Mouse (Mus musculus) natural killer cell, adult 2 months (primary cell): ENCODE measurements around the gene Emc3.
A peak's percentile ranks its signal among the peaks of the same experiment; 100 is the strongest.

ENCODE experiments used
- DNase-seq, 2 experiments: peaks; one replicate each; pipeline ENCODE4 v3.0.0; 2022; ENCODE audit warnings: low spot score in 2 of 2

Gene Emc3

GRCm38 (mm10) chr6:113495071-113495675, 36.3 kb downstream of the Emc3 start:
- no peak for DNase-seq

- peak; percentile 85 to 90 for DNase-seq
Observed at GRCm38 (mm10) chr6:113494258-113494788, 37.1 kb downstream of the Emc3 start.

GRCm38 (mm10) chr6:113492101-113492864, 39.2 kb downstream of the Emc3 start:
- no peak for DNase-seq

- DNase-seq, result no peak
Observed at GRCm38 (mm10) chr6:113489410-113489809, 42.0 kb downstream of the Emc3 start.

- DNase-seq, result no peak
Observed at GRCm38 (mm10) chr6:113487125-113487576, 44.3 kb downstream of the Emc3 start.

- no peak for DNase-seq
Observed at GRCm38 (mm10) chr6:113483729-113484128, 47.7 kb downstream of the Emc3 start.

GRCm38 (mm10) chr6:113483100-113483615, 48.3 kb downstream of the Emc3 start, which contains the start of gene Creld1:
TSS of gene Creld1 (plus strand) at chr6:113483297.
- DNase-seq, result peak; percentile 86 to 89

- DNase-seq, result peak in 1 of 2 experiments; percentile 29
Observed at GRCm38 (mm10) chr6:113482477-113483099, 48.9 kb downstream of the Emc3 start.

GRCm38 (mm10) chr6:113480555-113481373, 50.7 kb downstream of the Emc3 start:
- DNase-seq, result no peak

- no peak for DNase-seq
Observed at GRCm38 (mm10) chr6:113478906-113479305, 52.5 kb downstream of the Emc3 start.

- DNase-seq, result no peak
Observed at GRCm38 (mm10) chr6:113477353-113477752, 54.1 kb downstream of the Emc3 start.

- no peak for DNase-seq
Observed at GRCm38 (mm10) chr6:113473715-113474114, 57.7 kb downstream of the Emc3 start.

GRCm38 (mm10) chr6:113473246-113473645, 58.2 kb downstream of the Emc3 start:
- DNase-seq, result no peak

GRCm38 (mm10) chr6:113472061-113472460, 59.4 kb downstream of the Emc3 start:
- no peak for DNase-seq

GRCm38 (mm10) chr6:113471297-113471936, 60.0 kb downstream of the Emc3 start, which contains the start of gene Il17rc:
TSS of gene Il17rc (plus strand) at chr6:113471427.
- DNase-seq, result no peak

- peak; percentile 30 to 50 for DNase-seq
Observed at GRCm38 (mm10) chr6:113469432-113469831, 62.0 kb downstream of the Emc3 start.

- peak; percentile 64 to 77 for DNase-seq
Observed at GRCm38 (mm10) chr6:113469021-113469420, 62.4 kb downstream of the Emc3 start.

GRCm38 (mm10) chr6:113468512-113468911, 62.9 kb downstream of the Emc3 start:
- DNase-seq, result no peak

- DNase-seq, result no peak
Observed at GRCm38 (mm10) chr6:113465602-113466001, 65.8 kb downstream of the Emc3 start.
